Mouse (Mus musculus): ENCODE measurements around the gene Crtc3. TPM values are rescaled to one million over a fixed set of nuclear protein-coding genes. Genes with fewer than 3 reads are reported as not detected.

The Crtc3 gene
- polyA plus RNA-seq, 1 experiment from 2014 or later = 15.5 TPM

DNA sequence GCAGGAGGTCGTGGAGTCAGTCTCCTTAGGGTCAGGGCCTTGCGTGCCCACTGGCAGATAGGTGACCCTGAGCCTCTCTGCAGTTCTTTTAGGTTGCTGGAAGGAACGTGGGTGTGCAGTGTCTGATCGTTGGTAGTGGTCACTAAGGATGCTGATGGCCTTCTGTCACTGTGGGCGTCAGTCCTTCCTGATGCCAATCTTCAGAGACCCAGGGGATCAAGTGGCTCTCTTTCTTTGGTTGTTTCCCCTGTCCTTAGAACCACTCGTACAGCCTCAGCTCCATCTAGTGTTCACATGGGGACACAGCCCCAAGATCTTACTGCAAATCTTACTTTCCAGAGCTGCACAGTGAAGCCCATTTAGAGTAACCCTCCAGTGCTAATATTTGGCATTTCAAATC, 104.7 kb downstream of the Crtc3 start:
- Histone ChIP-seq H3K4me2 (replicated peaks) (no peak overlapping the region), H3K4me3 (replicated peaks) (no peak overlapping the region), H3K9me3 (no peaks in the 10 kb centered on the region), H3K27ac (no peak overlapping the region), H3K27me3 (replicated peaks) (no peaks in the 10 kb centered on the region), H3K9ac (no peak overlapping the region), H3K36me3 (no peaks in the 10 kb centered on the region; the same call in 1 of the 2 replicates), H3K4me1 (replicated peaks) (peaks cover 10% of the 10 kb centered on the region)
- WGBS = 39% methylated on average over 6 of the region's 6 CpGs
- peak; percentile 67; the same call in 1 of the 2 replicates for ATAC-seq

DNA sequence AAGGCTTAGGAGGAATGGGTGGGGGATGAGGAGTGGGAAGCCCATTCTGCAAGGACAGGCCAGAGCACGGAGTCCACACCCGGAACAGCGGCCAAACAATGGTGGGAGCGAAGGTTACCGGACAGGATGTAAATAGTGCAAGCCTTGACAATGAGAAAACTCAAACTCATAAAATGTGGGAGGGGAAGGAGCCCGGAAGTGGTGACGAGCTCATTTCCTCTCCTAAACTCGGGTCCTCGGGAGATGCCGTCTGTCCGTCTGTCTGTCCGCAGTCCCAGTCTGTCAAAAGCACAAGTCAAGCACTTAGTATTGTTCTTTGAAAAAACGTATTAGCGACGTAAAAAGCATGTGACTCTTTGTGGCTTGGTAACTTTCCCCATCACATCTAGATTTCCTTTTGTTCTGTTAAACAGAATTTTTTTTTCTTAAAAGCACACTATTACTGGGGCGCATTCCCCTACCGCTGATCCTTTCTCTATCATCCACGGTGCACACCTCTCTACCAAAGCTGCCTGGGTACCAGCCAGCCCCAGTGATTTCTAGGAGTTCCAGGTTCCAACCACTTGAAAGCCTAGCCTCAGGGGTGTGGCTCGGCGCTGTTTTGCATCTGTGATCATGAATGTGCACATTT, 105.7 kb downstream of the Crtc3 start:
- H3K4me2 ChIP-seq (replicated peaks) = peak overlapping the region; percentile 44
- H3K4me1 ChIP-seq (replicated peaks) = peaks cover 10% of the 10 kb centered on the region
- no peak overlapping the region for H3K4me3 ChIP-seq (replicated peaks)
- ATAC-seq = no peak
- no peaks in the 10 kb centered on the region for H3K36me3 ChIP-seq
- no peak overlapping the region for H3K27ac ChIP-seq
- WGBS = 46% methylated on average over 20 of the region's 20 CpGs
- no peak overlapping the region for H3K9ac ChIP-seq
- no peaks in the 10 kb centered on the region for H3K9me3 ChIP-seq
- H3K27me3 ChIP-seq (replicated peaks) = no peaks in the 10 kb centered on the region

DNA sequence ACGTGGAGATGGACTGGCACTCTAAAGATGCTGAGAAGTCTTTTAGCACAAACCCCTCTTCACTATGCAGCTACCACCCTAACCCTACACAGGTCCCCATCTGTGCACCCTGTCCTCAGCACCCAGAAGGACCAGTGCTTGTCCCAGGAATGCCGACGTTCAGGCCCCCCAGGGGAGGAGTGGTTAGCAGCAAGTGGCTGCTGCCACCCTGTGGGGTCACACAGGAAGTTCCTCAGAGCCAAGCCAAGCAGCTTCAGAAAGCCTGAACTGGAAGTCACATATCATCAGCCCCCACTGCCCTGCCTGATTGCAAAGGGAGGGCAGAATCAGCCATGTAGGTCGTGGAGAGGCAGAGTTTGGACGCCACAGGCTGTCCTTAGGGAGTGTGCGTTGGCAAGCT, 108.3 kb downstream of the Crtc3 start:
- Histone ChIP-seq H3K27ac (no peak overlapping the region), H3K9me3 (no peaks in the 10 kb centered on the region), H3K4me2 (replicated peaks) (no peak overlapping the region), H3K4me3 (replicated peaks) (no peak overlapping the region), H3K4me1 (replicated peaks) (peaks cover 2% of the 10 kb centered on the region; the same call in 1 of the 2 replicates), H3K36me3 (no peaks in the 10 kb centered on the region), H3K9ac (no peak overlapping the region), H3K27me3 (replicated peaks) (no peaks in the 10 kb centered on the region)
- ATAC-seq = no peak
- 19% methylated on average over 6 of the region's 6 CpGs for WGBS

DNA sequence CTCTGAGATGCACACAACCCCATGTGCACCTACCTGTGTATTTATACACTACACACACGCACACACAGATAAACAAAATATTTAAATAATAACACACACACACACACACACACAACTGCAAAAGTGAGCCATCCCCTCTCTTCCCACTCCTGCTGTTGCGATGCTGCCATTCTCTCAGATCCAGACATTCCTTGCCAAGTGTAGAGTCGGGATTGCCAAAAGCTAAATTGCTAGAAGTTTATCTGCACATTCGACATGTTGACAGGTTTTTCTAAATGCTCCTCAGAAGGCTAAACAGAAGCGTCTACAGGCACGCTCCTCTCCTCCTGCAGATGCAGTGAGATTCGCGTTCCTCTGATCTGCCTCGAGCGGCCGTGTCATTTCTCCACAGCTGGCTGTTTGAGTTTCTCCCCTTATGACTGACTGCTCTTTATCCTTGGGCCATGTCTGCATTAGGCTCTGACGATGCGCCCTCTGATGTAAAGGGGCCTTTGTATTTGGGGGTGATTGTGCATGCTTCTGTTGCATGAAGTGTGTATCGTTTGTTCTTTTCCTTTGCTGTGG, 111.2 kb downstream of the Crtc3 start:
- ATAC-seq = no peak
- Histone ChIP-seq H3K4me2 (replicated peaks) (no peak overlapping the region), H3K4me1 (replicated peaks) (no peaks in the 10 kb centered on the region), H3K27me3 (replicated peaks) (no peaks in the 10 kb centered on the region), H3K9me3 (no peaks in the 10 kb centered on the region), H3K36me3 (no peaks in the 10 kb centered on the region), H3K27ac (no peak overlapping the region), H3K4me3 (replicated peaks) (no peak overlapping the region), H3K9ac (0 out of 2 replicates have a peak overlapping the region, but pooled peaks have one; percentile 8)
- 49% methylated on average over 14 of the region's 14 CpGs for WGBS

DNA sequence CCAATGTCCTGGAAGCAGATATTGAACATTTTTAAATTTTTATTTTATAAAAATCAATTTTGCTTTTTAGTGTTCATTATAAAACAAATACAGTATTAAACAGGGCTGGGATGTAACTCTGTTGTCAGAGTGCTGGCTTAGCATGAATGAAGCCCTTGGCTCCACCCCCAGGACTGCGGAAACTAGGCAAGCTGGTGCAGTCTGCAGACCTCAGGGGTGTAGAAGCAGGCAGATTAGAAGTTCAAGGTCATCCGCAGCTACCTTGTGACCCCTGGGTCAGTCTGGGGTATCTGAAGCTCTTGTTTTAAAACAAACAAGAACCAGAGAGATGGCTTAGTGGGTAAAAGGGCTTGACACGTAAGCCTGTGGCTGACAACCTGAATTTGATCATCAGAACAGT, 112.1 kb downstream of the Crtc3 start:
- Histone ChIP-seq H3K4me1 (replicated peaks) (no peaks in the 10 kb centered on the region), H3K4me2 (replicated peaks) (no peak overlapping the region), H3K27me3 (replicated peaks) (no peaks in the 10 kb centered on the region), H3K27ac (no peak overlapping the region), H3K4me3 (replicated peaks) (no peak overlapping the region), H3K9me3 (no peaks in the 10 kb centered on the region), H3K9ac (no peak overlapping the region), H3K36me3 (no peaks in the 10 kb centered on the region)
- ATAC-seq = no peak
- 57% methylated on average over 3 of the region's 3 CpGs for WGBS

DNA sequence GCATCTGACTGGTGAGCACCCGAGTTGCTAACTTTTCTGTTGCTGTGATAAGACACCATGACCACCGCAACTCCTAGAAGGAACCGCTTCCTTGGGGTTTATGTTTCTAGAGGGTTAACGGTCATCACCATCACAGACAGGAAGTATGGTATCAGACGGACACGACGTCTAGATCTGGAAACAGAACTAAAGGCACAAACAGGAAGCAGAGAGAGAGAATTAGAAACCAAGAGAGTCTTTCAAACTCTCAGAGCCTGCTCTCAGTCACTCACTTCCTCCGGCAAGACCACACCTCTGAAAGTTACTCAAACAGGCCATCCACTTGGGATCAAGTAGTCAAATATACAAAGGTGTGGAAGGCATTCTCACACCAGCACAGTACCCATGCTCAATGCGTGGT, 112.9 kb downstream of the Crtc3 start:
- H3K27ac ChIP-seq = no peak overlapping the region
- H3K4me1 ChIP-seq (replicated peaks) = no peaks in the 10 kb centered on the region
- H3K9me3 ChIP-seq = no peaks in the 10 kb centered on the region
- H3K4me2 ChIP-seq (replicated peaks) = no peak overlapping the region
- H3K27me3 ChIP-seq (replicated peaks) = no peaks in the 10 kb centered on the region
- H3K36me3 ChIP-seq = no peaks in the 10 kb centered on the region
- WGBS = 74% methylated on average over 9 of the region's 9 CpGs
- H3K4me3 ChIP-seq (replicated peaks) = no peak overlapping the region
- ATAC-seq = no peak
- H3K9ac ChIP-seq = no peak overlapping the region

DNA sequence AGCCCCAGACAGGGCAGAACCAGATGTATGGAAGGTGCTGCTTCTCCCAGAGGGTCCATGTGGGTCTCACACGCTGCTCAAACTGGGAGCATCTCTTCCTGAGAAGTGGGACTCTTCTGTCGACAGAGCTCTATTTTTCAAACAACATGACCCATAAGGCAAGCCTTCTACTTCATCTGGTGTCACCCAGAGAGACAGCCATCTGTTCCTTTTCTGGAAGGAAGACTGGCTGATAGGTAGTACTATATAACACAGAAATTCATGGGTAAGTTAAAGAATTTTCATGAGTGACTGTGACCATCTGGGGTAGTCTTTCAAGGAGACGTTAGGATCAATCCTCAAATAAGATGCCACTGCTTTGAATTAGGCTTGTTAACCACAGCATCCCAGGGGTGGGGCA, 115.6 kb downstream of the Crtc3 start:
- H3K4me3 ChIP-seq (replicated peaks) = no peak overlapping the region
- H3K27ac ChIP-seq = no peak overlapping the region
- 56% methylated on average over 3 of the region's 3 CpGs for WGBS
- H3K36me3 ChIP-seq = no peaks in the 10 kb centered on the region
- no peaks in the 10 kb centered on the region for H3K4me1 ChIP-seq (replicated peaks)
- no peak overlapping the region for H3K4me2 ChIP-seq (replicated peaks)
- H3K9me3 ChIP-seq = no peaks in the 10 kb centered on the region
- no peak for ATAC-seq
- H3K27me3 ChIP-seq (replicated peaks) = no peaks in the 10 kb centered on the region
- no peak overlapping the region for H3K9ac ChIP-seq

DNA sequence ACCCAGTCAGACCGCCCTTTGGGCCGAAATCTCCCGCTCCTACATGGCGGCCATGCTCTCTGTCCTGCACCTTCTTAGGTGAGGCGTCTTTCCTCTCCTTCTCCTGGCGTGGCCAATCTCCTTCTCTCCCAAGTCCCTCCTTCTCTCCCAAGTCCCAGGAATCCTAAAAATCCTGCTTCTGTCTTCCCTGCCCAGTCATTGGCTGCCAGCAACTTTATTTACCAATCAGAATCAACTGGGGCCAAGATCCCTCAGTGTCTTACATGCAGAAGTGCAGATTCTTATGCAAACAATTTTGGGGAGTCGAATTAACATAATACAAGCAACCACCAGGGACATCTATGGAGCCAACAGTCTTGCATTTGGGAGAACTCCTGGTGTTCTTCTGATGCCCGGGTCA, 120.7 kb downstream of the Crtc3 start:
- 80% methylated on average over 8 of the region's 8 CpGs for WGBS

DNA sequence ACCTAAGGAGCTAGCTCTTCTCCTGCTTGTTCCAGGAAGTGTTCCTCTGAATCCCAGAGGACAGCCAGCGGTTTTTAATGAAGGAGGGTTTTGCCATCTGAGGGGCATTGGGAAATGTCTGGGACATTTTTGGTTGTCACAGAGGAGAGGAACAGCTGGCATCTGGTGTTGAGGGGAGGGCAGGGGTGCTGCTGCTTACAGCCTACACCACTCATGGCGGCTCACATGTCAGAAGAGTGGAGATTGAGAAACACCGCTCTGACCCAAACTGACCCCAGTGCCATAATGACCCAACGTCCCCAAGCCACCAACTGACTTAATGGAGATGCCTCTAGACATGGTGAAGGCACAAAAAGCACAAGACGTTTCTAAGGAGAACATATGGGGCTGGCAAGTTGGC, 126.7 kb downstream of the Crtc3 start:
- Histone ChIP-seq H3K27me3 (replicated peaks) (no peaks in the 10 kb centered on the region), H3K36me3 (no peaks in the 10 kb centered on the region), H3K4me2 (replicated peaks) (no peak overlapping the region), H3K27ac (no peak overlapping the region), H3K4me3 (replicated peaks) (no peak overlapping the region), H3K9me3 (no peaks in the 10 kb centered on the region), H3K4me1 (replicated peaks) (no peaks in the 10 kb centered on the region), H3K9ac (no peak overlapping the region)
- ATAC-seq = no peak
- 78% methylated on average over 5 of the region's 5 CpGs for WGBS

More for the DNA sequence above, 120.7 kb downstream of the Crtc3 start:
- Histone ChIP-seq H3K27me3 (replicated peaks) (no peaks in the 10 kb centered on the region), H3K27ac (no peak overlapping the region), H3K9me3 (no peaks in the 10 kb centered on the region), H3K4me1 (replicated peaks) (no peaks in the 10 kb centered on the region), H3K9ac (no peak overlapping the region), H3K36me3 (no peaks in the 10 kb centered on the region), H3K4me2 (replicated peaks) (no peak overlapping the region), H3K4me3 (replicated peaks) (no peak overlapping the region)
- ATAC-seq = no peak

DNA sequence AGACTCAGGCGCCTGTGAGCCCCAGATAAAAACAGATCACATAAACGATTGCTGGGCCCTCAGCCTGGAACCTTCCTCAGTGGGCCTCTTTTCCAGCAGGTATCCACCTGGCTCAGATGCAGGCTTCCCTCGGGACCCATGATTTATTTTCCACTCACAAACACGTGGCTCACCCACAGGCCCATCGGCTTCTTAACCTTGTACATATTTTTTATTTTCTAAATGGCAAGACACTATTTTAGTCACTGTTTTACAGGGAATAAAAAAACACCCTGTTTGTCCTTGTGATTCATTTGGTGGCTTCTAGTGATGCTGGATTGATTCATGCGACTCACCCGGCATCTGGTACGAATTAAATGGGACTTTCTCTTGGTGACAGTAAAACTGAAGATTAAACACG, 127.4 kb downstream of the Crtc3 start:
- 72% methylated on average over 9 of the region's 9 CpGs for WGBS
- no peak overlapping the region for H3K27ac ChIP-seq

DNA sequence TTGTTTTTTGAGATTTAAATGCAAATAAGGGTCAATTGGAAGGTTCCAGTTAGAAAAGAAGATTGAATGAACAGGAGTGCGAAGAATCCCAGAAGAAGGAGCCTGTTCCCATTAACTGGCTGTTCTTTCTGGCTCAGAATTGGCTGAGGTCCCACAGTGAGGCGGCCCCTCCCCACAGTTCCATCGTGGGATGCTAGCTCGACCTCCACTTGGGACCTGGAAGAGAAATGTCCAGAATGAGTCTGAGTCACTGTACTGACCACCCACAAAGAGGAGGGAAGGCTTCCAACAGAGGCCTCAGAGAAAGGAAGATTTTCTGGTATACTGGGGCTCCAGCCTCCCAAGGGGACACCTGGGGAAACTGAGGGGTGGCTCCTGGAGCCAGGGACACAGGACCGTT, 130.1 kb downstream of the Crtc3 start:
- no peaks in the 10 kb centered on the region for H3K9me3 ChIP-seq
- H3K36me3 ChIP-seq = no peaks in the 10 kb centered on the region
- ATAC-seq = no peak
- 50% methylated on average over 5 of the region's 5 CpGs for WGBS
- no peak overlapping the region for H3K27ac ChIP-seq
- no peak overlapping the region for H3K4me2 ChIP-seq (replicated peaks)
- no peak overlapping the region for H3K4me3 ChIP-seq (replicated peaks)
- H3K4me1 ChIP-seq (replicated peaks) = peaks cover 9% of the 10 kb centered on the region; the same call in 1 of the 2 replicates
- no peak overlapping the region for H3K9ac ChIP-seq
- H3K27me3 ChIP-seq (replicated peaks) = no peaks in the 10 kb centered on the region

More for the DNA sequence above, 127.4 kb downstream of the Crtc3 start:
- no peak overlapping the region for H3K4me2 ChIP-seq (replicated peaks)
- no peak for ATAC-seq
- no peak overlapping the region for H3K4me3 ChIP-seq (replicated peaks)
- no peaks in the 10 kb centered on the region for H3K4me1 ChIP-seq (replicated peaks)
- no peaks in the 10 kb centered on the region for H3K36me3 ChIP-seq
- no peaks in the 10 kb centered on the region for H3K27me3 ChIP-seq (replicated peaks)
- H3K9ac ChIP-seq = no peak overlapping the region
- H3K9me3 ChIP-seq = no peaks in the 10 kb centered on the region

DNA sequence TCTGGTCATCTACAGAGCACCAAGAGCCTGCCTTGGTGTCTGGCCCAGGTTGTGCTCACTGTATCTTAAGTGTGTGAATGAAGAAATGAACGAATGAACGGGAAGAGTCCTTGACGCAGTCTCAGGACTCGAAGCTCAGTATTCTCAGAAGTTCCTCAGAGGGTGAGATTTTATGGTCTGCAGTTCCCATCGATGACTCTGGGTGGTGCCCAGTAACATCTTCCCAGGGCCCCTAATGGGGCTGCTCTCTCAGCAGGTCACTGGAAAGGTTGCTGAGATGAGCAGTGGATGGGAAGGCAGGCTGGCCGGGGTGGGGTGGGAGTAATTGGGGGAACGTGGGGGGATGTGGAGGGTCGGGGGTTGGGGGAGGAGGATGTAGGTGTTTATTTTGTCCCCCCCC, 130.6 kb downstream of the Crtc3 start:
- H3K9me3 ChIP-seq = no peaks in the 10 kb centered on the region
- ATAC-seq = no peak
- H3K27me3 ChIP-seq (replicated peaks) = no peaks in the 10 kb centered on the region
- H3K4me1 ChIP-seq (replicated peaks) = peaks cover 9% of the 10 kb centered on the region; the same call in 1 of the 2 replicates
- no peak overlapping the region for H3K9ac ChIP-seq
- WGBS = 41% methylated on average over 8 of the region's 8 CpGs
- H3K4me2 ChIP-seq (replicated peaks) = no peak overlapping the region
- H3K27ac ChIP-seq = no peak overlapping the region
- no peak overlapping the region for H3K4me3 ChIP-seq (replicated peaks)
- H3K36me3 ChIP-seq = no peaks in the 10 kb centered on the region

DNA sequence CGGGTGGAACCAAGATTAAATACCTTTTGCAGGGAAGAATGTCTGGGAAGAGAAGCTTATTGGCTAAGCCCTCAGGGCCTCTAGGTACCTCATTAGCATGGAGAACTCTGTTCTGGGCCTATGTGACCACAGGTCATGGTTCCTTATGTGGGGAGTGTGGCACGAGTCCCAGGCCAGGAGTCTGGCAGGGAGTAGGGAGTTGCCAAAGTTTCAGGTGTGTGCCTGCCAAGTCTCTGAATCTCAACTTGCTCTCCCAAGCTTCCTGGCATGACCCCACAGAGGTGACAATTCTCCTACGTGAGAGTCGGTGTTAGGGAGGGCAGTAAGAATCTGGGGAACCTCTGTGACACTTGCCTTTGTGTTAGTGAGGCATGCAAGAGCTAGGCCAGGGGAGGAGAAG, 131.5 kb downstream of the Crtc3 start:
- 81% methylated on average over 4 of the region's 4 CpGs for WGBS
- no peaks in the 10 kb centered on the region for H3K9me3 ChIP-seq
- H3K36me3 ChIP-seq = no peaks in the 10 kb centered on the region
- no peak overlapping the region for H3K4me3 ChIP-seq (replicated peaks)
- no peaks in the 10 kb centered on the region for H3K27me3 ChIP-seq (replicated peaks)
- no peak overlapping the region for H3K9ac ChIP-seq
- peaks cover 9% of the 10 kb centered on the region; the same call in 1 of the 2 replicates for H3K4me1 ChIP-seq (replicated peaks)
- no peak overlapping the region for H3K27ac ChIP-seq
- H3K4me2 ChIP-seq (replicated peaks) = no peak overlapping the region
- ATAC-seq = no peak

All from intestine, embryonic 15.5 days (tissue).